Mouse (Mus musculus): Measurements from ENCODE around the gene Kpna7.

Kpna7 gene

GRCm38 (mm10) chr5:145016761-145017160 lies 67.1 kb downstream of the Kpna7 start:
- DNase-seq = peak; percentile 21

- no peak for DNase-seq
Measured at GRCm38 (mm10) chr5:145014278-145014677, 69.6 kb downstream of the Kpna7 start.

GRCm38 (mm10) chr5:145008878-145009659 lies 74.8 kb downstream of the Kpna7 start:
- DNase-seq = peak; percentile 60

- DNase-seq = no peak
Measured at GRCm38 (mm10) chr5:145005596-145005995, 78.2 kb downstream of the Kpna7 start.

- peak; percentile 79 for DNase-seq
Measured at GRCm38 (mm10) chr5:145004495-145004894, 79.3 kb downstream of the Kpna7 start.

GRCm38 (mm10) chr5:145003362-145003761 lies 80.5 kb downstream of the Kpna7 start:
- DNase-seq = peak; percentile 25

GRCm38 (mm10) chr5:144998491-144998890 lies 85.3 kb downstream of the Kpna7 start:
- DNase-seq = no peak

- DNase-seq = no peak
Measured at GRCm38 (mm10) chr5:144990481-144990880, 93.3 kb downstream of the Kpna7 start.

- DNase-seq = no peak
Measured at GRCm38 (mm10) chr5:144990051-144990450, 93.8 kb downstream of the Kpna7 start.

GRCm38 (mm10) chr5:144989061-144989405 lies 94.8 kb downstream of the Kpna7 start:
- DNase-seq = no peak

- no peak for DNase-seq
Measured at GRCm38 (mm10) chr5:144988340-144989060, 95.3 kb downstream of the Kpna7 start.

- no peak for DNase-seq
Measured at GRCm38 (mm10) chr5:144987561-144987960, 96.3 kb downstream of the Kpna7 start.

GRCm38 (mm10) chr5:144984839-144985238 lies 99.0 kb downstream of the Kpna7 start:
- no peak for DNase-seq

- DNase-seq = no peak
Measured at GRCm38 (mm10) chr5:144983227-144983626, 100.6 kb downstream of the Kpna7 start.

GRCm38 (mm10) chr5:144979110-144979509 lies 104.7 kb downstream of the Kpna7 start:
- no peak for DNase-seq

GRCm38 (mm10) chr5:144978533-144979107 lies 105.2 kb downstream of the Kpna7 start:
- DNase-seq = peak; percentile 94

- DNase-seq = no peak
Measured at GRCm38 (mm10) chr5:144971266-144971665, 112.6 kb downstream of the Kpna7 start.

- peak; percentile 99 for DNase-seq
Measured at GRCm38 (mm10) chr5:144965639-144966351, 118.0 kb downstream of the Kpna7 start, which contains the start of gene Smurf1. Smurf1 (minus strand) TSS chr5:144965847.

- DNase-seq = peak; percentile 99
Measured at GRCm38 (mm10) chr5:144964872-144965638, 118.8 kb downstream of the Kpna7 start.

- DNase-seq = no peak
Measured at GRCm38 (mm10) chr5:144964465-144964864, 119.4 kb downstream of the Kpna7 start.

GRCm38 (mm10) chr5:144963817-144964261 lies 120.0 kb downstream of the Kpna7 start:
- peak; percentile 98 for DNase-seq

- peak; percentile 95 for DNase-seq
Measured at GRCm38 (mm10) chr5:144963401-144963800, 120.4 kb downstream of the Kpna7 start.
